Mouse (Mus musculus): ENCODE measurements around the gene Slc5a2.

The Slc5a2 gene

DNA sequence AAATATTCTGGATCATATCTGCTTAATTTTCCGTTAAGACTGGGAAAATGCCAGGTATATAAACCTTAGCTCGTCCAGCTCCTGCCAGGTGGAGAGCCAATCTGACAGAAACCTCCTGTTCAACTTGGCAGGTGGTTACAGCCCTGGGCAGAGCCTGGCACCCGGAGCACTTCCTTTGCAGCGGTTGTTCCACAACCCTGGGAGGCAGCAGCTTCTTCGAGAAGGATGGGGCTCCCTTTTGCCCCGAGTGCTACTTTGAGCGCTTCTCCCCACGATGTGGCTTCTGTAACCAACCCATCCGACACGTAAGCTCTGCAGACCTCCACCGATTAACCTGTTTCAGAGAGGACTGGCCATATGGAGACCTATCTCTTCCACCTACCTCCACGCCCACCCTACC, 13.5 kb upstream of the Slc5a2 start:
- DNase-seq (ENCODE audit: low spot score) = no peak

DNA sequence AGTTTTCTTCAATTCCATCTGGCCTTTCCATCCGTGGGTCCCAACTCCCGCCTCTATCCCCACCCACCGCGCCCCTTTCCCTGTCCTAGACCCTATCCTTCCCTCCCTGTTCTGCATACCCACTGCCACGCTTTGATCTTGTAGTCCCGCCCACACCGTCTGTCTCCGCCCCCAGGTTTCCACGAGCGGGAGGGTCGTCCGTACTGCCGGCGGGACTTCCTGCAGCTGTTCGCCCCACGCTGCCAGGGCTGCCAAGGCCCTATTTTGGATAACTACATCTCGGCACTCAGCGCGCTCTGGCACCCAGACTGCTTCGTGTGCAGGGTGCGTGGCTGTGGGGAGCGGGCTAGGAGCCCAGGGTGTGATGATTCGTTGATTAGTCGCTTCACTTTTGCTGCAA, 12.8 kb upstream of the Slc5a2 start:
- peak; percentile 58 for DNase-seq (ENCODE audit: low spot score)

DNA sequence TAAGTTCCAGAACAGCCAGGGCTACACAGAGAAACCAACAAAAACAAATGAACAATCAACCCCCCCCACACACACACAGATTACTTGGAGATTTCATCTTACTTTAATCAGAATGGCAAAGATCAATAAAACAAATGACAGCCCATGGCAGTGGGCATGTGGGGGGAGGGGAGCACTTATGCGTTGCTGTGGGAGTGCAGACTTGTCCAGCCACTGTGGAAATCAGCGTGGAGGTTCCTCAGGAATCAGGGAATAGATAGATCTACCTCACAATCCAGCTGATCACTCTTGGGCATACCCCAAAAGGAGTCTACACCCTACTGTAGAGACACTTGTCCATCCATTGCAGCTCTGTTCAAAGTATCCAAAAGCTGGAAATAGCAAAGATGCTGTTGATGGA, 10.5 kb upstream of the Slc5a2 start:
- DNase-seq (ENCODE audit: low spot score) = no peak

- no peak for DNase-seq (ENCODE audit: low spot score)
These were observed 9.7 kb upstream of the Slc5a2 start for GRCm38 (mm10) chr7:128255757-128256156.

DNA sequence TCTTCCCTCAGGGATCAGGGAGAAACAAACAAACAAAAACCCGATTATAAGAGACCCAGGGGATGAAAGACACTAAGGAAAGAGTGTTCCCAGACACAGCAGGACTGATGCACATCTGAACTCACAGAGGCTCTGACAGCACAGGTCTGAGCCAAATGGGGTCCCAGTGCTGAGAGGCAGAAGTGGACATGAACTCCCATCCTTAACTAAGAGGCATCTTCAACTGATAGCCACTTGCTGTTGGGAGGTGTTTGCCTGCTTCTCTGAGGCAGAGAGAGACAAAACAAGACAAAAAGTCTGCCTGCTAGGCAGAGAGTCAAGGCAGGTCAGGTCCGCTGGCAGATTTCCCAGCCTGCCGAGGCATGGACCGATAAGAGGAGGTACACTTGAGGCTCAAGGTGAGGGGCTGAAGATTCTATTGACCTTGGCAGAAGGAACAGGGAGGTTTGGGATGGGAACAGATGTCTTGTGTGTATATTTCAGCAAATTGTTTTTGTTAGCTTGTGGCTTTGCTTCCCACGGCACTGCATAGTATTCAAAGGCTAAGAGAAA, 8.6 kb upstream of the Slc5a2 start:
- DNase-seq (ENCODE audit: low spot score) = no peak

DNA sequence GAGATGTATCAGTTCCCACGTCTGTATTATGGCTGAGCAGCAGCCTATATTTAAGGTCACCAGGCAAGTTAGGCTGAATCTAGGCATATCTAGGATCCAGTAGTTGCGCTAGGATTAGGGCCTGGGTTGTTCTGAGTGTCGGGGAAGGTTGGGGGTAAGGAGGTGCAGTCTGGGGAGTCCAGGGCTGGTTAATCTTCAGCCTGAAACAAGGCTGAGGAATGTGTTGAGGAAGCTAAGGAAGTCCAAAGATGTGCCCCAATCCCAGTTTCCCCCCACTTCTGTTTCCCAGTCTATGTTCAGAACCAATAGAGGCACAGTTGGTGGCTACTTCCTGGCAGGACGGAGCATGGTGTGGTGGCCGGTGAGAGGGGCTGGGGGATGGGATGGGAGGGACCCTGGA, 599 bp downstream of the Slc5a2 start:
- no peak for DNase-seq (ENCODE audit: low spot score)

GRCm38 (mm10) chr7:128267391-128267790, 1.9 kb downstream of the Slc5a2 start:
- DNase-seq (ENCODE audit: low spot score) = no peak

GRCm38 (mm10) chr7:128267813-128268212, 2.4 kb downstream of the Slc5a2 start:
- no peak for DNase-seq (ENCODE audit: low spot score)

- no peak for DNase-seq (ENCODE audit: low spot score)
These were observed 5.0 kb downstream of the Slc5a2 start for GRCm38 (mm10) chr7:128270431-128270850.

DNA sequence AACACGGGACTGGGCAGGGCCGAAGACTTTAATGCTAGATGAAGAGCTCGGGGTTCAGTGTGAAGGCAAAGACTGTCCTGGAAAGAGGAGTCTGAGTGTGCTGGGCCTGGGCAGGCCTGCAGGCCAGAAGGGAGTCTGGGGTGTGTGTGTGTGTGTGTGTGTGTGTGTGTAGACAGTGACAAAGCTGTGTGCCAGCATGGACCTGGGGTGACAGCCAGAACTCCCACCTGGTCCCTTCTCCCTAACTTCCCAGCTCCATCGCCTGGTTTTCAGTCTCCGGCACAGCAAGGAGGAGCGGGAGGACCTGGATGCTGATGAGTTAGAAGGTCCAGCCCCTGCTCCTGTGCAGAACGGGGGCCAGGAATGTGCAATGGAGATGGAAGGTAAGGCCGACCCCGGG, 6.0 kb downstream of the Slc5a2 start:
- DNase-seq (ENCODE audit: low spot score) = no peak

DNA sequence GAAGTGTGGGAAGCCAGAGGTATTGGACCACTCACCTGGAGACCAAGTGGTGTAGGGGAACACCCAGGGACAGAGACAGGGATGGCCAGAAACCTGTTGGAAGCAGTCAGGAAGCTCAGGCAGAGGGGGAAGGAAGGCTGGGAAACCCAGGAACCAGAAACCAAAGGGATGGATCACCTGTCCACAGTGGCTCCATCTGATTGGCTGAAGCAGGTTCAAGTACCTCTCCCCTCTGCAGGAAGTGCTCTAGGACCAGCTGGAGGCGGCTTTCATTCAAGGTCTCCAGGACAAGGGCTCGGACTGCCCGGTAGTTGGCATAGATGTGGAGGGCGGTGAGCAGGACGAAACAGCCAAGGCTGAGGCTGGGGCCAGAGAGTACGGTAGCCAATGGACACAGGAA, 10.6 kb downstream of the Slc5a2 start:
- DNase-seq (ENCODE audit: low spot score) = no peak

GRCm38 (mm10) chr7:128279750-128280149, 14.3 kb downstream of the Slc5a2 start:
- no peak for DNase-seq (ENCODE audit: low spot score)

GRCm38 (mm10) chr7:128281765-128282164, 16.3 kb downstream of the Slc5a2 start:
- DNase-seq (ENCODE audit: low spot score) = no peak

DNA sequence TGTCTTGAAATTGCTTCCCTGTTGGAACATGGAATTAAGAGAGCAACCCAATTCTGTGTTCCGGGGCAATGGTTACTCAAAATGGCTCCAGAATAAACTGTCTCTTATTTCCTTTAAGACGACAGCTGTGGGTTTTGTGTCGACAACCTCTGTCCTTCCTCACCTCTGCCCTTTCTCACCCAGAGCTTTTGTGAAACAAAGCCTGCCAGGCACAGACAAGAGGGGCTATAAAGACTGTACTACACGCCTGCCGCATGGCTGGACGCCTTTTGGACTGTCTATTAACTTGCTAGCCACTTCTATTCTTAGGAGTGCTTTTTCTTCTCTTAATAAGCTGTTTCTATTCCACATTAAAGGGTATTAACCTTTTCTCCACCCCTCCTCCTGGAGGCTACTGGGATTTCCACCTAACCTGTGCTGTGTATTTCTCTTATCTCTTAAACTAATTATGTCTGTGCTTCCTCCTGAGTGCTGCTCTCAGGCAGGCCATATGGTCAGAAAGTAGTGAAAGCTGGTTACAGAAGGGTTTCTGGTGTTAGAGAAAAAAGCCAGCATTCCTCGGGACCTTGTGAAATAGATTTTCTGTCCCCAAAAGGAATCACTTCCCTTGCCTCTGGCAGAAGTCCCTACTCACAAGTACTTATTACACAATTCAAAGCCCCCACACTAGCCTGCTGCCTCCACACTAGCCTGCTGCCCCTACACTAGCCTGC, 17.2 kb downstream of the Slc5a2 start:
- DNase-seq (ENCODE audit: low spot score) = no peak

DNA sequence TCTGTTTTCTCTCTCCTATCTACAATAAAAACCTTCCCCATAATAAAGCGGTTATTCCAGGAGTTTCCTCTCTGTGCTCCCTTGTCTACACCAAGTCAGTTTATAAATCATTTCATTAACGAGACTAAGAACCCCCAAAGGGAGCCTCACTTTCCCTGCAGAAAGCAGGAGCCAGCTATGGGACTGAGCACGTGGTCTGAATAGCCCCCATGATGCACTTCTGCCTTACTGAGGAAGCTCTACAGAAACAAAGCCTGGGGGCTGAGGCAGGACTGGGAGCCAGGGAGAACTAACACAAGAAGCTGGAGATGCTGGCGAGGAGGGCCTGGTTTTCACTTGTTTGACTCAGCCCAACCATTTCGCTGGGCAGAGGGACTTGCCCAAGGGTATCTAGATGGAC, 18.6 kb downstream of the Slc5a2 start:
- DNase-seq (ENCODE audit: low spot score) = no peak

GRCm38 (mm10) chr7:128285060-128285459, 19.6 kb downstream of the Slc5a2 start:
- DNase-seq (ENCODE audit: low spot score) = no peak

DNA sequence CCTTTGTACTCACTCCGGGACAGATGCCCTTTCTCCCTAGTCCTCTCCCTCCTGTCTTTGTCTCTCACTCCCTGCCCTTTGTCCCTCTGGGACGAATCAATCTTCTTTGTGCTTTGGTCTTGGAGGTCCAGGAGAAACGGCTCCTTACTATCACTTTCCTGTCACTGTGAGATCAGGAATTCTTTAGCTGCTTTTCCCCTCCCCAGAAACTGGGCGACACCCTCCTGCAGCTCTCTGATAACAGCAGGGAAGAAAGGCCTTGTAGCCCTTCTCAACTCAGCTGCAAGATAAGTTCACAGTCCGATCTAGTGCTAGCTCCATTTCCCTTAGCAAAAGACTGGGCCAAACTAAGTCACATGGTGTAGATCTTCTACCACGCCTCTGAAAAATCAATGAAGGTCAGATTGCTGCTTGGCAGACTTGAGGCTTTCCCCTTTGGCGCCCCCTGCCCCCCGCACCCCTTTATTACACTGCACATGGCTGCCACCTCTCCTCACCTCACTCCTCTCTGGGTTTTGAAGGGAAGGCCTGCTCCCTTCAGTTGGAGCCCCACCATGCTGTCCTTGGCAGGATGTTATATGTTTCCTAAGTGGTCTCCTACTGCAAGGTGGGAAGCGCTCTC, 23.6 kb downstream of the Slc5a2 start:
- no peak for DNase-seq (ENCODE audit: low spot score)

- no peak for DNase-seq (ENCODE audit: low spot score)
These were observed 29.3 kb downstream of the Slc5a2 start for GRCm38 (mm10) chr7:128294785-128295184.

GRCm38 (mm10) chr7:128296514-128296913, 31.1 kb downstream of the Slc5a2 start:
- DNase-seq (ENCODE audit: low spot score) = no peak

DNA sequence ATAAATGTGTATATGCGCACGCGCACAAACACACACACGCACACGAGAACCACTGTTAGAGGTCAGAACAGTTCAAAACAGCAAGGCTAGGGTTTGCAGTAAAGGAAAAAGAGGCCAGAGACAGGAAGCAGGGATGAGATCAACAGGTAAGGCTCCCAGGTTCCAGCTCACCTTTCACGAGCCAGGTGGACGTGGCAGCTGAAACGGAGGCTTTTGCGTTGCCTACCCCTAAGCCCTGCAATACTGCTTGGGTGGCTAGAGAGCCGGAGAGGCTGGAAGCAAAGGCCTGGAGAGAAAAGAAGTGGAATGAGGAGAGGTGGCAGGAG, 31.8 kb downstream of the Slc5a2 start:
- DNase-seq (ENCODE audit: low spot score) = no peak

DNA sequence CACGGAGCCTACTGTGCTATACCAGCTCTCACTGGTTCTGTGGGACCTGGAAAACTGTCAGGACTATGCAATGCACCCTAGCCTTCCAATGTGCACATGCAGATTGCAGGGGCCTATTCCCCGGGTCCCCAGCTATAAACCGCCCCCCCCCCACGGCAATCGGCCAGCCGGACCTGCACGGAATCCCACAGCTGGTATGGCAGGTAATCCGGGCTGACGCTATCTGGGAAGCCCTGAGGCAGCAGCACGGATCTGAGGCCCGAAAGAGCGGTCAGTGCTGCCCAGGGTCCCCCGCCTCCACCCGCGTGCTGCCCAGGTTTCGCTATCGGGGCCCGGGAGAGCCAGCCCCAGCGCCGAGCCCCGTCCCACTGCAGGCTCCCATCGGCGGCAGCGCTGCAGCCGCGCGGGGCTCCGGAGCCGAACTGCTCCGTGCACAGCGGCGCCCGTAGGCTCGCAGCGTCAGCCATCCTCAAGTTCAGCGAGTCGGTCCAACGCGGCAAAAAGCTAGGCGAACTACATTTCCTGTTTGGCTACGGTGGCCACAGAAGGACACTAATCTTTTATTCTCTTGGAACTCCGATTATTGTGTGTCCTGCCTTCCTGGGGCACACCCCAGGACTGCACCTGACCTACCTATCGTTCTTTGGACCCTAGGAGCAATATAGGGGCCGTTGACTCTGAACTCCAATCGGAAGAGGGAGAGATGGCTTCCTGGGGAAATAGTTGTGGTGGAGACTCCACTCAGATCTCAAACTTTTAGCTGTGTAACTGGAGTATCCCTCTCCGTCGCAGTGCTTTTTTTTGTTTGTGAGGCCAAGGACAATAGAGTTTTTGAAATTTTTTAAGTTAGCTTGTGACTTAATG, 32.4 kb downstream of the Slc5a2 start, which contains the start of gene BC017158:
TSS of gene BC017158 (minus strand) at position 554 of the 864 bp plus-strand sequence.
- DNase-seq (ENCODE audit: low spot score) = peak; percentile 40

DNA sequence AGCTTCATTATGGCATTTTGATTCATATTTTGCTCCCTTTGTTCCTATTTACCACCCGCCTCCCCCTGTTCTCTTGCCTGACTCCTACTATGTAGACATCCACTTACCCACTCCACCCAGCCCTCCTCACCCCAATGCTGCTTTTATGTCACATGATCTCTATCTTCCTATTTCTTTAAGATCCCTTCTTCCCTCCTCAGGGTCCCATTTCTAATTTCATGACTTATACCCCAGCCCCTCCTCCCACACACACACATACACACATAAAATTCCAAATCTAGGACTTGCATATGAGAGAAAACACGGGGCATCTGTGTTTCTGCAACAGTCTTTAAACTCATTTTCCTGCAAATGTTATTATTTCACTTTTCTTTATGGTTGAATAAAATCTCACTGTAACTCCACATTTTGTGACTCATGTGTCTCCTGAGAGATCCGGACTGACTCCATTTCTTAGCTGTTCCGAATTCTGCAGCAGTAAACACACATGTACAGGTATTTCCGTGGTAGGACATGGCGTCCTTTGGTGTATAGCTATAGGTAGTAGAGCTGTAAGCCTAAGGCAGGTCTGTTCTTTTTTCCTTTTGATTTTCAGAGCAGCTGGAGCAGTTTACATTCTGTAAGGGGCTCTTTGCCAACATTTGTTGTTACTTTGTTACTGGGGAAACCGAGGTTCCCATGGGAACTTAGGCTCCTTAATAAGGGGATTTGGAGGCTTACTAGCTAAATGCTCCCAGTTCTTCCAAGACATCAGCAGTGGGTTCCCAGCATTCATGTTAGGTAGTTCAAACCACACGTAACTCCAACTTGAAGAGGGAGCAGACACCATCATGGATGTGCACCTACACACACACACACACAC, 33.3 kb downstream of the Slc5a2 start:
- DNase-seq (ENCODE audit: low spot score) = no peak
